In genomic region chr5:110839678-110840365, GRCm38 (mm10) we compare ENCODE assay signal across 8 mouse cellular contexts. TPM values are rescaled to one million over a fixed set of nuclear protein-coding genes. Genes with fewer than 3 reads are reported as not detected.
DNase-seq lines count a peak whose midpoint lies in the region; ATAC-seq and TF ChIP-seq lines count a peak whose summit lies in the region.

Gene Hscb (minus strand): TSS chr5:110839777.
Gene Chek2 (plus strand): TSS chr5:110839979.

- peak; percentile 54 for TF ChIP-seq CTCF in gastrocnemius, adult 2 months (IDR thresholded peaks at IDR 0.05)
- peak; percentile 70 for TF ChIP-seq CTCF in hindbrain, postnatal 0 days (IDR thresholded peaks at IDR 0.05; ENCODE audit: low read depth)
- peak; percentile 35 for TF ChIP-seq CTCF in left cerebral cortex, adult 2 months (IDR thresholded peaks at IDR 0.05)

- peak within 1 kb of the TSS; percentile 90 for H3K27ac ChIP-seq in gastrocnemius, adult 2 months
- H3K27ac ChIP-seq in hindbrain, postnatal 0 days, result peak within 1 kb of the TSS; percentile 42; the same call in 1 of the 2 replicates
- peak within 1 kb of the TSS; percentile 93 for H3K27ac ChIP-seq in left cerebral cortex, adult 2 months

- no peaks in the 10 kb centered on the region for H3K36me3 ChIP-seq in hindbrain, postnatal 0 days (ENCODE audit: insufficient read depth, low read length)

- peak within 1 kb of the TSS; percentile 90 for H3K4me3 ChIP-seq in gastrocnemius, adult 2 months
- H3K4me3 ChIP-seq in hindbrain, postnatal 0 days (ENCODE audit: low read length), result peak within 1 kb of the TSS; percentile 60
- peak within 1 kb of the TSS; percentile 57 for H3K4me3 ChIP-seq in left cerebral cortex, adult 2 months

- no peaks in the 10 kb centered on the region for H3K4me1 ChIP-seq in hindbrain, postnatal 0 days (ENCODE audit: insufficient read depth, low read length)

- peak; percentile 88 for ATAC-seq in common myeloid progenitor, adult 5-6 weeks (replicated peaks; ENCODE audit: low read depth, poor library complexity, severe bottlenecking)
- peak; percentile 98 for ATAC-seq in hindbrain, postnatal 0 days
- peak; percentile 91 for ATAC-seq in megakaryocyte, adult 5-6 weeks (ENCODE audit: poor library complexity, severe bottlenecking)

- H3K9ac ChIP-seq in hindbrain, postnatal 0 days (replicated peaks; ENCODE audit: low read length), result peak within 1 kb of the TSS; percentile 60

- H3K27me3 ChIP-seq in hindbrain, postnatal 0 days (ENCODE audit: insufficient read depth, low read length), result no peaks in the 10 kb centered on the region

- intact Hi-C loops in gastrocnemius, adult 2 months (cut with DNase I), result loop anchor here (2.0 to 5.0 kb wide), 4 partner anchors 27 to 417 kb away; partner anchors contain the start of gene Pus1
- intact Hi-C loops in left cerebral cortex, adult 2 months (cut with DNase I), result loop anchor here (1.0 to 5.0 kb wide), 3 partner anchors 83 to 492 kb away; partner anchors contain the start of gene Pitpnb

- no peaks in the 10 kb centered on the region for H3K9me3 ChIP-seq in hindbrain, postnatal 0 days (ENCODE audit: low read length)

- WGBS in hindbrain, postnatal 0 days, result under 1% methylated on average over 41 of the region's 41 CpGs

- DNase-seq in ZHBTc4 (ENCODE audit: low read depth, low spot score), result peak; percentile 99
- DNase-seq in gastrocnemius, adult 2 months, result peak; percentile 97
- DNase-seq in hindbrain, postnatal 0 days (ENCODE audit: low spot score), result peak; percentile 99
- DNase-seq in left cerebral cortex, adult 2 months (ENCODE audit: extremely low spot score in 1 of 2, low spot score in 2 of 2), result peak; percentile 97
- DNase-seq in right cerebral cortex, adult 2 months (ENCODE audit: low spot score in 2 of 2), result peak; percentile 99
- DNase-seq in urinary bladder, postnatal 14 days (ENCODE audit: low spot score), result peak; percentile 98

- H3K4me2 ChIP-seq in hindbrain, postnatal 0 days (ENCODE audit: low read depth, low read length), result peak within 1 kb of the TSS; percentile 91

RNA-seq across cellular contexts. Expression of gene Hscb, which starts in this region (rescaled TPM):
- total RNA-seq in common myeloid progenitor, adult 5-6 weeks (2017), result 64.8 and 71.4 TPM in 2 replicates
- total RNA-seq in gastrocnemius, adult 2 months (2021), result 10 to 100 TPM; 14.1 to 19.4 TPM
- 10.0 and 10.5 TPM in 2 replicates for total RNA-seq in hindbrain, postnatal 0 days (2014; rRNA removed)
- polyA plus RNA-seq in hindbrain, postnatal 0 days (2015; fragmentation: Nextera tagmentation; extraction: Ambion mirVana), result 12.0 and 16.4 TPM in 2 replicates
- 10 to 100 TPM in 1 of 2 experiments, 1 to 10 TPM in 1; 7.9 to 10.4 TPM for total RNA-seq in left cerebral cortex, adult 2 months (2021)
- total RNA-seq in megakaryocyte, adult 5-6 weeks (2015), result 26.9 and 29.5 TPM in 2 replicates
- total RNA-seq in megakaryocyte, adult 5-6 weeks (2017), result 20.3 and 33.5 TPM in 2 replicates

RNA-seq across cellular contexts. Expression of gene Chek2, which starts in this region (rescaled TPM):
- 29.1 and 40.4 TPM in 2 replicates for total RNA-seq in common myeloid progenitor, adult 5-6 weeks (2017)
- total RNA-seq in gastrocnemius, adult 2 months (2021), result 1 to 10 TPM in 1 of 2 experiments, under 1 TPM in 1; 0.92 to 1.1 TPM
- 5.5 and 5.6 TPM in 2 replicates for total RNA-seq in hindbrain, postnatal 0 days (2014; rRNA removed)
- 5.1 and 7.0 TPM in 2 replicates for polyA plus RNA-seq in hindbrain, postnatal 0 days (2015; fragmentation: Nextera tagmentation; extraction: Ambion mirVana)
- total RNA-seq in left cerebral cortex, adult 2 months (2021), result under 1 TPM; 0.59 to 0.91 TPM
- 22.7 and 24.7 TPM in 2 replicates for total RNA-seq in megakaryocyte, adult 5-6 weeks (2015)
- total RNA-seq in megakaryocyte, adult 5-6 weeks (2017), result 22.1 and 24.0 TPM in 2 replicates

Comparison
In these comparisons a context has a peak if more than half of its experiments do, and no peak if none do; other contexts are left out.
1. Peak in every context shown above with its lines: DNase-seq, ATAC-seq, H3K4me3 ChIP-seq and H3K27ac ChIP-seq.
2. H3K27ac ChIP-seq: peak in every context shown above with its lines; median percentile 93 in left cerebral cortex, adult 2 months; 90 in gastrocnemius, adult 2 months; 42 in hindbrain, postnatal 0 days.